Mouse (Mus musculus): ENCODE data around the gene Celf1. TPM values are rescaled to one million over a fixed set of nuclear protein-coding genes. Genes with fewer than 3 reads are reported as not detected.

Gene Celf1
- polyA plus RNA-seq, 1 experiment = 25.0 TPM

DNA sequence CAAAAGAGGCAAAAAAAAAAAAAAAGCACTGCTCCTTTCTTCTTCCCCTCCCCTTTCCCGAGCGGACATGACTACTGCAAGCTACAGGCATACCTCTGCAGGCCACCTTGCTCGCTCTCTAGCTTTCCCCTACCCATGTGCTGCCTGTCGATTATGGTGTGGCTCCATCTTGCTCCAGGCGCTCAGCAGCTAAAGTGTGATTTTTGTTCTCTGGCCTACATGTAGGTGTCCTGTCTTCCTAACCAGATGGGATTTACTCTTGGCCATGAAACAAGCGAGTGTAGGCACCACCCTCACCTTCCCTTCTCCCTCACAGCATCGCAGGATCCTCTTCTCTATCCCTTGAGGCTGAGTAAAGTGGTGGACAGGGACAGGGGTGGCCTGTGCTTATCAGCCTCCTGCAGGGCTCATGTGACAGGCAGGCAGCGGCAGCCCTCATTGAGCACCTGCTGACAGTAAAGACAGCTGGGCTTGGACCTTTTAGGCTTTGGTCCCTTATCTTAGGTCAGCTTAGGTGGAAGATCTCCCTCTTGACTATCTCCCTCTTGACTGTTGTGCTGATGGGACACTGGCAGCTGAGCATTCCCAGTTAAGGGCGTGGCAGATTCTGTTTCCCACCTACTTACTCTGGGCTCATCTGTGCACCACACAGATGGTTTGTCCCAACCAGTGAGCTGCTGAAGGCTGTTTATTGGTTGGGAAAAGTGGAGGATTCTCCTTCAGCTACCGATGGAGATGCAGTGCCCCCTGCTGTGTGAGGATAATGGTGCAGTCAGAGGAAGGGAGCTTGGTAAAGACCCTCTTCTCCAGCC, 120.6 kb downstream of the Celf1 start:
- Histone ChIP-seq H3K27ac (ENCODE audit: insufficient read depth, low read depth, low read length) (no peak overlapping the region), H3K4me3 (ENCODE audit: low read depth, low read length) (no peak overlapping the region), H3K27me3 (ENCODE audit: control insufficient read depth, insufficient read depth, low read length) (no peaks in the 10 kb centered on the region), H3K36me3 (ENCODE audit: control insufficient read depth, insufficient read depth, low read length) (peaks cover 69% of the 10 kb centered on the region), H3K4me1 (ENCODE audit: control insufficient read depth, insufficient read depth, insufficient read length, low read length) (no peaks in the 10 kb centered on the region)
- TF ChIP-seq POLR2A (IDR thresholded peaks at IDR 0.05; ENCODE audit: low read depth, low read length) (no peak), CTCF (IDR thresholded peaks at IDR 0.05; ENCODE audit: extremely low read depth, insufficient read length, insufficient replicate concordance, low read depth, low read length) (peak; percentile 28; the same call in 1 of the 2 replicates)
- WGBS = 81% methylated on average over 10 of the region's 10 CpGs

DNA sequence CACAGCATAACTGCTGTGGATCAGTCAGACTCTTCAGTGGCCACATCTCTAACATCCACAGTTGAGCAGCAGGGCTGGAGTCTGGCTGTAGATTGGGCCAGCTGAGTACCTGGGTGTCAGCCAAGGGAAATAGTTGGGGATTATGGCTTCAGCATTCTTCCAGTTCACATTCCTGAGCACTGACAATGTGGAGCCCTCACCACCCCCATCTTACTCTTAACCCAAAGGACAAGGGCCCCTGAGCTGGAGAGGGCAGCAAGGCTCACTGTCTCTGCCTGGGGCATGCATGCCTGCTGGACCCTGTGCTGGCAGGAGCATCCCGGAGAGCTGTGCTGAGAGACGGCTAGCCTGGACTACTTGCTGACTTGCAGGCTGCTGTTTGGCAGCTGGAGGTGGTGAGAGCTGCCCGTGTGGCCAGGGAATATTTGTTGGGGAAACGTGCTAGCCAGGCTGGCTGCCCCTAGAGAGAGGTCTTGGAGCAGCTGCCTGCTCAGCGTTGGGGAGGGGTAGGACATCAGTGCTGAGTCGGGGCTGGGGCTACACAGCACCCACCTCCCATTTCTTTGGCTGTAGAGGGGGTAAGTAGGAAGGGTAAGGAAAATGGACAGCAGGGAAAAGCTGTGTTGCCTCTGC, 121.8 kb downstream of the Celf1 start:
- H3K36me3 ChIP-seq (ENCODE audit: control insufficient read depth, insufficient read depth, low read length) = peaks cover 57% of the 10 kb centered on the region

DNA sequence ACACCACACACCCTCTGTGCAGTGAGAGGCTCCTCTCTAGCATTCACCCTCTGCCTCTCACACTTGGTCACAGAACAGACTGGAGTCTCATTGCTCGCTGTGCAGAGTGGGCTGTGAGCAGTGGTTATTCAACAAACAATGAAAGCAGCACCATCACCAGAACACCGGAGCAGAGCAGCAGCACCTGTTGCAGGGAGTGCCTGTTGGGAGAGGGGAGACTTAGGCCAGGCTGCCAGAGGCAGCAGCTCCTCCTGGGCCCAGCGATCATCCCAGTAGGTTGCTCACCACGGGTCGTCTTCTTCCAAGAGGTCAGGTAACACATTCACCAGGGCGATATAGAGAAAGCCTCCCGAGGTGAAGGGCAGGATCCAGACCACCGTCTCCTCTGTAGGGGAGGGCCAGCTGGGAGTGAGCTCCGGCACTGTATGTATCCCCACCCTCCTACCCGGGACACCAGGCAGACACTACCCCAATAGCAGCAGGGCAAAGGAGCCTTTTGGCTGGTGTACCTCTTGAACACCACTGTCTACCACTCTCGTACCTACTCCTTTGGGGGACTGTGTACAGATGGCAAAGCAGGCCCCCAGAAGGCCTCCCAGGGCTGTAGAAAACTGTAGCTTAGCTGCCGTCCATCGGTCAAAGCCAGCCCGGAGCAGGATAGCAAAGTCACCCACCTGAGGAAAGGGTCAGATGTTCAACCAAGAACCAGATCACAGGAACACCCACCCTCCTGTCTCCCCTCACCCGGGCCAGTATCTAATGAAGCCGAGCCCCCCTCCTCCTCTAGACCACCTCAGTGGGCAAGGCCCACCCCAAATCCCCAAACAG, 122.8 kb downstream of the Celf1 start:
- 89% methylated on average over 16 of the region's 16 CpGs for WGBS
- no peaks in the 10 kb centered on the region for H3K4me1 ChIP-seq (ENCODE audit: control insufficient read depth, insufficient read depth, insufficient read length, low read length)
- no peak overlapping the region for H3K27ac ChIP-seq (ENCODE audit: insufficient read depth, low read depth, low read length)
- peaks cover 48% of the 10 kb centered on the region for H3K36me3 ChIP-seq (ENCODE audit: control insufficient read depth, insufficient read depth, low read length)
- no peak overlapping the region for H3K4me3 ChIP-seq (ENCODE audit: low read depth, low read length)
- no peak for TF ChIP-seq CTCF (IDR thresholded peaks at IDR 0.05; ENCODE audit: extremely low read depth, insufficient read length, insufficient replicate concordance, low read depth, low read length)
- TF ChIP-seq POLR2A (IDR thresholded peaks at IDR 0.05; ENCODE audit: low read depth, low read length) = no peak
- H3K27me3 ChIP-seq (ENCODE audit: control insufficient read depth, insufficient read depth, low read length) = no peaks in the 10 kb centered on the region

More for the DNA sequence above, 121.8 kb downstream of the Celf1 start:
- H3K27ac ChIP-seq (ENCODE audit: insufficient read depth, low read depth, low read length) = no peak overlapping the region
- H3K4me3 ChIP-seq (ENCODE audit: low read depth, low read length) = no peak overlapping the region
- no peaks in the 10 kb centered on the region for H3K4me1 ChIP-seq (ENCODE audit: control insufficient read depth, insufficient read depth, insufficient read length, low read length)
- WGBS = 77% methylated on average over 6 of the region's 6 CpGs
- H3K27me3 ChIP-seq (ENCODE audit: control insufficient read depth, insufficient read depth, low read length) = no peaks in the 10 kb centered on the region
- TF ChIP-seq CTCF (IDR thresholded peaks at IDR 0.05; ENCODE audit: extremely low read depth, insufficient read length, insufficient replicate concordance, low read depth, low read length) (no peak), POLR2A (IDR thresholded peaks at IDR 0.05; ENCODE audit: low read depth, low read length) (no peak)

DNA sequence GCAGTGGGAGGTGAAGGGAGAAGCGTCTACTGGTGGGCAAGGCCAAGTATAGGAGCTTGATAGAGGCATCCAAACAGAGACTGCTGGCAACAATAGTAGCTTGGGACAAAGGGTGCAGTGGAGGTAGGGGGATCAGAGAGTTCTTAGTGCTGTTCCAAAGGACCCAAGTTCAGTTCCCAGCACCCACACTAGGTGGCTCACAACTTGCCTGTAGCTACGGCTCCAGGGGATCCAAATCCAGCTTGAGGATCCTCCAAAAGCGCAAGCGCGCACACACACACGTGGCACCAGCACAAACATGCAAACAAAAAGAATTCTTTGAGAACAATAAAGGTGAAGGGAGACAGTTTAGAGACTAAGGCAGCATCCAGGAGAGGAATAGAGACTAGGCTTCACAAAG, 124.0 kb downstream of the Celf1 start:
- H3K4me3 ChIP-seq (ENCODE audit: low read depth, low read length) = no peak overlapping the region
- TF ChIP-seq POLR2A (IDR thresholded peaks at IDR 0.05; ENCODE audit: low read depth, low read length) (no peak), CTCF (IDR thresholded peaks at IDR 0.05; ENCODE audit: extremely low read depth, insufficient read length, insufficient replicate concordance, low read depth, low read length) (no peak)
- WGBS = 91% methylated on average over 6 of the region's 6 CpGs
- no peaks in the 10 kb centered on the region for H3K27me3 ChIP-seq (ENCODE audit: control insufficient read depth, insufficient read depth, low read length)
- H3K36me3 ChIP-seq (ENCODE audit: control insufficient read depth, insufficient read depth, low read length) = peaks cover 37% of the 10 kb centered on the region
- H3K27ac ChIP-seq (ENCODE audit: insufficient read depth, low read depth, low read length) = no peak overlapping the region
- no peaks in the 10 kb centered on the region for H3K4me1 ChIP-seq (ENCODE audit: control insufficient read depth, insufficient read depth, insufficient read length, low read length)

DNA sequence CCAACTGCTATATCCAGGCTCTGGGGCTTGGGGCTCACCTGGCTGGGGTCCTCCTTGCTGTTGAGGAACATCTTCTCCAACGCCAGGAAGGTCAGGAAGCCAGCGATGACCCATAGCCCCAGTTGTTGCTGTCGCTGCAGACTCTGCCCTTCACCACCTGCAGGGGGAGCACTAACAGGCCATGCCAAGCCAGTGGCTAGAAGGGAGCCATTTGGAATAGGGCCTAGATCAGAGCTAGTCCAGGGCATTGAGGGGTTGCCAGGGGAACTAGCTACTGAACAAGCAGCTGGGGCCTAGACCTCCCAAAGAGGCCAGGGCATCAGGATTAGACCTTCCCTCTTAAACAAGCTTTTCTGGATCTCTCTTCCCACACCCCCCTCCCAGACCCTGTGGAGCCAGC, 125.4 kb downstream of the Celf1 start:
- H3K27me3 ChIP-seq (ENCODE audit: control insufficient read depth, insufficient read depth, low read length) = no peaks in the 10 kb centered on the region
- H3K4me3 ChIP-seq (ENCODE audit: low read depth, low read length) = no peak overlapping the region
- H3K27ac ChIP-seq (ENCODE audit: insufficient read depth, low read depth, low read length) = no peak overlapping the region
- 0 out of 2 replicates have a peak, but pooled peaks cover under 1% of the 10 kb centered on the region for H3K4me1 ChIP-seq (ENCODE audit: control insufficient read depth, insufficient read depth, insufficient read length, low read length)
- TF ChIP-seq CTCF (IDR thresholded peaks at IDR 0.05; ENCODE audit: extremely low read depth, insufficient read length, insufficient replicate concordance, low read depth, low read length) = peak; percentile 71; the same call in 1 of the 2 replicates
- no peak for TF ChIP-seq POLR2A (IDR thresholded peaks at IDR 0.05; ENCODE audit: low read depth, low read length)
- 54% methylated on average over 3 of the region's 3 CpGs for WGBS
- peaks cover 27% of the 10 kb centered on the region for H3K36me3 ChIP-seq (ENCODE audit: control insufficient read depth, insufficient read depth, low read length)

DNA sequence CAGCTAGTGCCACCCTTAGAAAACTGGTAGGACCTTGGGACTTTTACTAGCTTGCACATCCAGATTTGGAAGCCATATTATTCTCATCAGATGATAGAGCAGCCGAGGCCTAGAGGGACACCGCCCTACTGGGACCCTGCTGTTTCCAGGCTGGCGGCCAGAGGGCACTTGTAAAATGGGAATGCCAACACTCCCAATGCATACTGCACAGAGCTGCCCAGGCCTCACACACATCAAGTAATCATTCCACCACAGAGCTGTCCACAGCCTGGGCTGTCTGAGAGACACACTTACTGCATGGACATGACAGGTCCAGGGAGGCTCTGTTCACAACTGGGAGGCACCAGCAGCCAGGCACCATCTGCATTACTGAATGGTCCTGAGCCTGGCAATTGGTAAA, 126.3 kb downstream of the Celf1 start:
- Histone ChIP-seq H3K4me3 (ENCODE audit: low read depth, low read length) (no peak overlapping the region), H3K36me3 (ENCODE audit: control insufficient read depth, insufficient read depth, low read length) (peaks cover 22% of the 10 kb centered on the region)
- 85% methylated on average over 3 of the region's 3 CpGs for WGBS

More for the DNA sequence above, 126.3 kb downstream of the Celf1 start:
- Histone ChIP-seq H3K27ac (ENCODE audit: insufficient read depth, low read depth, low read length) (no peak overlapping the region), H3K27me3 (ENCODE audit: control insufficient read depth, insufficient read depth, low read length) (no peaks in the 10 kb centered on the region), H3K4me1 (ENCODE audit: control insufficient read depth, insufficient read depth, insufficient read length, low read length) (peaks cover 8% of the 10 kb centered on the region; the same call in 1 of the 2 replicates)
- TF ChIP-seq CTCF (IDR thresholded peaks at IDR 0.05; ENCODE audit: extremely low read depth, insufficient read length, insufficient replicate concordance, low read depth, low read length) = no peak
- TF ChIP-seq POLR2A (IDR thresholded peaks at IDR 0.05; ENCODE audit: low read depth, low read length) = no peak

Measured in small intestine, adult 2 months (tissue).